Mouse (Mus musculus) bone marrow, adult 2 months (tissue): Measurements from ENCODE around the gene Adora1. TPM values are rescaled to one million over a fixed set of nuclear protein-coding genes. Genes with fewer than 3 reads are reported as not detected.

ENCODE experiments used
- H3K27ac ChIP-seq: fragments of 200-500 bp; 2 replicates; pipeline ENCODE4 v1.5.1; 2012; ENCODE audit warnings: low read depth, mild to moderate bottlenecking, control low read depth, inconsistent platforms, low read length; ENCODE audit not compliant: control insufficient read depth, poor library complexity, insufficient read depth
- H3K4me1 ChIP-seq: fragments of 200-500 bp; 2 replicates; pipeline ENCODE4 v1.6.1; 2011; ENCODE audit warnings: low read length; ENCODE audit not compliant: control insufficient read depth, insufficient read depth
- H3K4me3 ChIP-seq: fragments of 200-500 bp; replicated peaks from 2 replicates; pipeline ENCODE3; 2011; ENCODE audit warnings: mild to moderate bottlenecking, low read depth, low read length, control low read depth; ENCODE audit not compliant: control insufficient read depth
- CTCF ChIP-seq: fragments of 200-500 bp; IDR thresholded peaks from 2 replicates; pipeline ENCODE4 v1.5.1; 2011; ENCODE audit warnings: low read length, control low read depth; ENCODE audit not compliant: control insufficient read depth, insufficient read depth
- POLR2A ChIP-seq: fragments of 200-500 bp; IDR thresholded peaks from 2 replicates; pipeline ENCODE4 v1.6.1; 2011; ENCODE audit warnings: low read depth, mild to moderate bottlenecking, control low read depth, low read length, borderline replicate concordance; ENCODE audit not compliant: control insufficient read depth
- WGBS: fragments of 180-500 bp; shearing (Covaris S2); methylation state at CpG from one replicate; pipeline ENCODE4 v1.1.7; 2018; 5-methylcytosine and 5-hydroxymethylcytosine counted together
- polyA plus RNA-seq: library from polyadenylated mRNA; stranded (reverse); fragments of >200 nt; gene quantifications from 2 replicates; pipeline ENCODE4 v1.2.4, GENCODE M21; 2011; ENCODE audit warnings: low replicate concordance; ENCODE audit not compliant: missing spikeins, insufficient read depth, insufficient read length

The Adora1 gene
- polyA plus RNA-seq, 1 experiment = not detected

- 86% methylated on average over 5 of the region's 5 CpGs for WGBS
- Histone ChIP-seq H3K27ac (no peak overlapping the region), H3K4me3 (no peak overlapping the region), H3K4me1 (peaks cover 3% of the 10 kb centered on the region; the same call in 1 of the 2 replicates)
- no peak for TF ChIP-seq POLR2A
- no peak for TF ChIP-seq CTCF
Measured at GRCm38 (mm10) chr1:134188217-134188616, 47.0 kb downstream of the Adora1 start.

- Histone ChIP-seq H3K4me1 (peaks cover 3% of the 10 kb centered on the region; the same call in 1 of the 2 replicates), H3K4me3 (peak overlapping the region; percentile 62), H3K27ac (peak overlapping the region; percentile 80)
- 38% methylated on average over 4 of the region's 4 CpGs for WGBS
- TF ChIP-seq CTCF = no peak
- TF ChIP-seq POLR2A = no peak
Measured at GRCm38 (mm10) chr1:134184089-134184488, 51.1 kb downstream of the Adora1 start.

DNA sequence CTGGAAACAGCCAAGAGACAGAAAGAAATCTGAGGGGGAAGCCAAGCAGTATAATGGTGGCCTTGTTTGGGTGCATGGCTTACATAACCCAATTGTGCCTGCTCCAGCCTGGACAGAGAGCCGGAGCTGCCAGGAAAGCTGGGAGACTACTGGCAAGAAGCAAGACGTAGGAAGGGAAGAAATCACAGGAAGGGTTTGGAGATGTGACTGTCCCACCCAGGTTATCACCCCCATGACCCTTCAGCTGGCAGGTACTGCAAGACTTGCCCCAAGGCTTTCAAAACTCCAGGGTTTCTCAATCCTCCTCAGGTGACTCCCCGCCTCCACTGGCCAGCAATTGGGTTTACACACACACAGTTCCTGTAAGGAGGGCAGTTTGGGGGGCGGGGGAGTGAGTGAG, 53.2 kb downstream of the Adora1 start, which contains the start of gene Chil1:
Chil1 (plus strand) TSS at position 152 of the 400 bp plus-strand sequence.
- H3K4me1 ChIP-seq = peaks cover 2% of the 10 kb centered on the region; the same call in 1 of the 2 replicates
- TF ChIP-seq CTCF = no peak
- TF ChIP-seq POLR2A = no peak
- H3K4me3 ChIP-seq = peak within 1 kb of the TSS; percentile 62
- peak within 1 kb of the TSS; percentile 80 for H3K27ac ChIP-seq
- WGBS = 55% methylated on average over 4 of the region's 4 CpGs

- no peak for TF ChIP-seq POLR2A
- TF ChIP-seq CTCF = no peak
- H3K27ac ChIP-seq = no peak overlapping the region
- H3K4me1 ChIP-seq = no peaks in the 10 kb centered on the region; the same call in 1 of the 2 replicates
- WGBS = 88% methylated on average over 5 of the region's 5 CpGs
- no peak overlapping the region for H3K4me3 ChIP-seq
Measured at GRCm38 (mm10) chr1:134177976-134178375, 57.3 kb downstream of the Adora1 start.

DNA sequence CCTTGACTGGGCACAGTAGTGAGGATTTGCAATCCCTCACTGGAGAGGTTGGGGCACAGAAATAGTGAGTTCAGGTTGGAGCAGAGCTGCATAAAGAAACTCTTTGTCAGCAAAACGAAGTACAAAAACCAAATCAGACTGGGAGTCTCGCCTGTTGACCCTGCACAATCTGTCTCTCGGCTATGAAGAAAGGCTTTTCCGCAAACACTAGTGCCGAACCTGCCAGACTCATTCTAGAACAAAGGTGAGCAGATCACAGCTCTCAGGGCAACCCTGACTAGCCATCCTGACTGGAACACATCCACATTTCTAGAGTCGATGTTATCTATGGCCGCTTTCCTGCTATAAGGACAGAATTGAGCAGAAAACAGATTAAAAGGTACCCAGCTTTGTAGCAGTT, 62.1 kb downstream of the Adora1 start:
- TF ChIP-seq CTCF (no peak), POLR2A (no peak)
- H3K4me1 ChIP-seq = no peaks in the 10 kb centered on the region
- 80% methylated on average over 7 of the region's 7 CpGs for WGBS
- H3K4me3 ChIP-seq = no peak overlapping the region
- no peak overlapping the region for H3K27ac ChIP-seq

GRCm38 (mm10) chr1:134168985-134169697, 66.1 kb downstream of the Adora1 start:
- Histone ChIP-seq H3K4me1 (no peaks in the 10 kb centered on the region), H3K27ac (no peak overlapping the region), H3K4me3 (no peak overlapping the region)
- 81% methylated on average over 8 of the region's 8 CpGs for WGBS
- TF ChIP-seq POLR2A (no peak), CTCF (no peak)

DNA sequence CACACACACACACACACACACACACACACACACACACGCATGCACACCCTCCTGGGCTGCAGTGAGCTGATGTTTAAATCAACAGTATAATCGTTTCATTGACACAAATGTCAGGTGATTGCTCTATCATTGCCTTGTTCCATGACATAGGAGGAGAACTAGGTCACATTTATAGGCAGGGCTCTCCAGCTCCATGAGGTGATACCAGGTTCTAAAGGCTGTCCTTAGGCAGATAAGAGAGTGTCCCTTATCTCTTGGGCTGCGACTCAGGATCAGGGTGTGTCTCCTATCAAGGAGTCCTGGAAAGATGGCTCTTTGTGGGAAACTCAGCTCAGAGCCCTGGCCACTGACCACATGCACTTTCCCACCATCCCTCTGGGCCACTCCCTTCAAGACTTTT, 66.7 kb downstream of the Adora1 start:
- Histone ChIP-seq H3K27ac (no peak overlapping the region), H3K4me3 (no peak overlapping the region), H3K4me1 (no peaks in the 10 kb centered on the region)
- WGBS = 75% methylated on average over 3 of the region's 3 CpGs
- TF ChIP-seq CTCF (no peak), POLR2A (no peak)

- TF ChIP-seq CTCF = no peak
- TF ChIP-seq POLR2A = no peak
Measured at GRCm38 (mm10) chr1:134167416-134168305, 67.6 kb downstream of the Adora1 start.

More at GRCm38 (mm10) chr1:134167416-134168305, 67.6 kb downstream of the Adora1 start:
- Histone ChIP-seq H3K27ac (no peak overlapping the region), H3K4me1 (no peaks in the 10 kb centered on the region), H3K4me3 (no peak overlapping the region)
- WGBS = 58% methylated on average over 14 of the region's 14 CpGs
